Mouse (Mus musculus) left cerebral cortex, adult 11 months (tissue): Measurements from ENCODE around the gene Casz1.

ENCODE experiments used
- DNase-seq: peaks from one replicate; pipeline ENCODE4 v3.0.0; 2022; ENCODE audit warnings: low spot score

Gene Casz1

DNA sequence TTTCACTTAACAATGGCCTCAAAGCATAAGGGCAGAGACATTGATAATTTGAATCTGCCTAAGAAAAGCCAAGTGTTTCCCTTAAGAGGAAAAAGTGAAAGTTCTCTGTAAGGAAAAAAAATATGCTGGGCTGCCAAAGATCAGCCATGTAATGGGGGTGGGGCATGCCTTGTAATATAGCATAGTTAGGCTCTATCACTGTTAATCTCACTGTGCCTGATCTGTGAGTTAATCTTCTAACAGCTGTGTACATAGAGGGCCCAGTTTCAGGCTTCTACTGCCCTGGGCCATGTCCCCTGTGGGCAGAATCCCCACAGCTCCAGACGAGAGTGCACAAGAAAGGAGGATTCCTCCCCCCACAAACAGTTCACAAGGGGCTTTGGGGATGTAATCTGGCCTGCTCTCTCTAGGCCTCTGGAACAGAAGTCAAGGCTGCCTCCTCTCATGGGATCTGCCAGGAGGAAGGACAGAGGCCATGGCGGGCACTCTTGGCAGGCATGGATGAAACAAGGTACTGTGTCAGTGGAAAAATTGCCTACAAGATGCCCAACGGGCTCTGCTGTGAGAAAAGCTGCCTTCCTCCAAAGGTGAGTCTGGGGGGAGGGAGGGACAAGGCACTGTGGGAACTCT is 167.5 kb downstream of the Casz1 start:
- DNase-seq: no peak

- no peak for DNase-seq
These were observed 168.5 kb downstream of the Casz1 start for GRCm38 (mm10) chr4:148972707-148973106.

DNA sequence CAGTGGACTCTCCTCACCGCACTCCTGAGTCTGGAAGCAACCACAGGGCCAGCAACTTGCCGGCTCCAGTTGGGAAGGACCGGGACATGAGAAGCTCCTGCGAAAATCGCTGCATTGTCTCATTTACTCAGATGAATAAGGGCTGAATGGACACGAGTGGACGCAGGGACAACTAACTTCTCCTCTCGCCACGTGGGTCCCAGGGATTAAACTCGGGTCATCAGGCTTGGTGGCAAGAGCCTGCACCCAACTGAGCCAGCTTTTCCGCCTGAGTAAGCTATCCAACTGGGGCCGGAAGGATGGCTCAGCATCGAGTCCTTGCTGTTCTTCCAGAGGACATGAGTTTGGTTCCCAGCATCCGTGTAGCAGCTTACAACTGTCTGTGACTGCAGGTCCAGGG is 169.2 kb downstream of the Casz1 start:
- DNase-seq: no peak

- DNase-seq: no peak
These were observed 170.6 kb downstream of the Casz1 start for GRCm38 (mm10) chr4:148974833-148975232.

GRCm38 (mm10) chr4:148978221-148978855 is 174.1 kb downstream of the Casz1 start:
- no peak for DNase-seq

- DNase-seq: no peak
These were observed 174.7 kb downstream of the Casz1 start for GRCm38 (mm10) chr4:148978926-148979325.

DNA sequence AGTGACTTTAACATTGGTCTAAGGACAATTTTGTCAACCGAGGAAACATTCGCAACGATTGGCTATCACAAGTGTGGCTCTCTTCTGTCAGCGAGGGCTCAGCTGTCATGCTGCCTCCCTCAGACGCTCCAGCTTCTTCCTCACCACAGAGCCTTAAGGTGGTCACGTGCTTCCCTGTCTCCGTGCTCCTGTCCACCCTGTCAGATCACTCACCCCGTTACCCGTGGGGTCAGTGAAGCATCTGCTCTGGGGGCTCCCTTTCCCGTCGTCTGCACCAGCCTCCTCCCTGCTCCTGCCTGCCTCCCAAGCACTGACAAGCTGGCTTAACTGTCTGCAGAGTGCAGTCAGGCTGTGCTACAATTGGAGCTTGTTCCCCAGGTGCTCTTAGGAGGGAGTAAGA is 175.6 kb downstream of the Casz1 start:
- DNase-seq: no peak

DNA sequence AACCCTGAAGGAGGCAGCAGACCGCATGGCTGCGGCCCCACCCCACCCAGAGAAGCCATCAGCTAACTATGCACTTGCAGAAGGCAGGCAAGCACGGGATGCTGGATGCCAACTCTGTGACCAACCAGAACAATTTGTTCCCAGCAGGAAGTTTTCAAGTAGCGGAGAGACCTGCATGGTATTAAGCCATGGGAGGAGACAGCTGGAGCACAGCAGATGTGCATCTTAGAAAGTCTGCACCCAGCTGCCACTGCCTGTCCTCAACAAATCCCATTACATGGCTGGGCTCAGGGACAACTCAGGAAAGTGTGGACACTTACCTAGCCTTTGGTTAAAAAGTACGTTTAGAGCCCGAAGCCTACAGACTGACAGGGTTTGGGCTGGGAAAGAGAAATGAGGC is 178.0 kb downstream of the Casz1 start:
- no peak for DNase-seq

DNA sequence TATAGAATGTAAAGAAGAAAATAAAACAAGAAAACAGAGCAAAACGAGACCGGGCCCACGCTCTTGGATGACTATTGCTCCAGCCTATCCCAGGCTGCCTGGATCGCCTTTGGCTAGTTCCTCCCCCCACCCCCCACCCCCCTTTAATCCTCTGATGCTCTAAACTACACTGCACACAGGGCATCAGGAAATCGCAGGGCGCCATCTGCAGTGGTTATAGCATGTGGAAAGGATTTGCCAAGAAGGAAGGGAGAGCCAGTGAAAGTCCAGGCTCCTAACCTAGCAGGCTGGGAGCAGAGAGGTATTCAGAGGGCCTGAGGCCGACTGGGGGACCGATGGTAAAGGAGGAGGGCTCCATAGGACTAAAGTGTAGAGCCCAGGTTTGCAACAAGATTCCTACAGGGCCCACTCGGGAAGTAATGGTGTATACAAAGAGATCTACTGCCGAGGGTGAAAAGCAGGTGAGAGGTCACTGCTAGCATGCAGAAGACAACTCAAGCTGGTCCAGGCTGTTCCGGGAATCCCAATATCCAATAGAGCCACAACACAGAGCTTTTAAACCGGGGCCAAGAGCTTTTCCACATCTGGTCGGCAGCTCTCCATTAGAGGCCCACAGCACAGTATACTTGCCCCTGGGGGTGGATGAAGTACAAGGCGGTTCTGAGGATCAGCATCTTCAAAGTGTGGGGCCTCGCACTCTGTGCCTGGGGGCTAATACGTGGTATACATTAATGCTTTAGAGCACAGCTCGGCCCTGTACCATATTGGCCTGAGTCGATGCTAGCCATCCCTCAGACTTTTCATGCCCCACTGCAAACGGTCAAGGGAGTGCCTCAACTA is 180.7 kb downstream of the Casz1 start:
- no peak for DNase-seq

DNA sequence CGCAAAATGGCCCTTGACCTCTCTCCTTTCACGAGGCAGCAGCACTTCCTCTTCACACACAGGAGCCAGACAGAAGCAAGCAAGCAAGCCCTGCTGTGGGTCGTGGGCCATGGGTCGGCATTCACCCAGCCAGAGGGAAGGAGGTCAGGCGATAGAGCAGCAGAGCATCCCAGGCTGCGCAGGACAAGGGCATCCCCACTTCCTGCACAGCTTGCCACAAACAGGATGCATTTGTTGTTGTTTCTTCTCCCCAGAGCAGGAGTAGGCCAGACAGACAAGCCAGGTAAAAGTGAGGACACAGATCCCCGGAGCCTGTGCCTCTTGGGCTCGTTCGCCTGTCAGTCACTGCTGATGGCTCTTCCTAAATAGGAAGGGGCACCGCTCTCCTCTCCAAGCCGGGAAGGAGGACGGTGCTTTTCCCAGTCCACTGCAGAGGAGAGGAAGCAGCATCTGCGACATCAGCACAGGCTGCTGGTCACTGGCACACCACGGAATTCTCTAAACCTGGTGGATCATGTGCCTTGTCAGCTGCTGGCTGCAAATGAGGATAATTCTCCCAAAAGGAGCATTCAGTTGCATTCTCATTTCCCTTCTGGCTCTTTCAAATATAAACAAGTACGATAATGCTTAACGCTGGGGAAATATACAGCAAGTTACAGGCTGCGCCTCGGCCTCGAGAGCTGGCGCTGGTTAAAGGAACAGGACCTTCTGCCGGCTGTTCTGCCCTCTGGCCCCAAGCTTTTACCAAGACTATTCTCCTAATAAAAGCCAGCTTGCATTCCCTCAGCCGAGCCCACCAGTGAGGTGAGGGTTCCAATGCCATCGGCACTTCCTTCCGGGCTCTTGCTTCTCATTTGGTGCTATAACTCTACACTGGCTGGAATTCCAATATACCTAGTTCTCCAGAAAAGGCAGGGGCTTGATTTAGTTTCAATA is 181.6 kb downstream of the Casz1 start:
- DNase-seq: no peak

GRCm38 (mm10) chr4:148990038-148990437 is 185.8 kb downstream of the Casz1 start:
- no peak for DNase-seq

- DNase-seq: no peak
These were observed 189.7 kb downstream of the Casz1 start for GRCm38 (mm10) chr4:148993948-148994347.

- no peak for DNase-seq
These were observed 196.5 kb downstream of the Casz1 start for GRCm38 (mm10) chr4:149000746-149001145.

DNA sequence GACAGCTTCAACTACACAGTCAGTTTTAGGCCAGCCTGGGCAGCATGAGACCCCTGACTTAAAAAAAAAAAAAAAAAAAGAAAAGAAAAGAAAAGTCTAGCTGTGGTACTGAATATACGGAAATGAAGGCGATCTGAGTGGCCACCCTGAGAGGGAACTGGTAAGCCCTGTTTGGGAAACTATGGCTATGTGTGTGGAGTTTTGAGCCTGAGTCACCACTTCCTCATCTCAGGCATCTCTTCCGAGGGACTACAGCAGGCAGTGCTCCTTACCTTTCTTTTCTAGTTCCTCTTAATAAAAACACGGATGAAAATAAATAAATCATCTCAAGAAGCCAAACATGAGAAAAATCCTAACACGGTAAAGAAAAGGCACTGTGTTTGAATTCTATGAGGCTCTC is 197.3 kb downstream of the Casz1 start:
- DNase-seq: no peak

- DNase-seq: no peak
These were observed 198.3 kb downstream of the Casz1 start for GRCm38 (mm10) chr4:149002441-149003093.
